Mouse (Mus musculus) forebrain, embryonic 12.5 days (tissue): ENCODE measurements around the gene Nr1d2. TPM values are rescaled to one million over a fixed set of nuclear protein-coding genes. Genes with fewer than 3 reads are reported as not detected.
"Not testable (repeated sequence)": the region's sequence is repeated elsewhere in the genome, so short reads cannot be mapped to it uniquely, and the experiment has no call there.

ENCODE experiments used
- ATAC-seq: fragments of 200-750 bp; cut with Nextera tagmentation; 2 replicates; pipeline ENCODE4 v1.8.0; 2017; ENCODE audit warnings: moderate TSS enrichment; ENCODE audit not compliant: low FRiP score
- H3K27ac ChIP-seq: fragments of 300-500 bp; sonication (generic); 2 replicates; pipeline ENCODE4 v1.5.1; 2016; ENCODE audit warnings: mild to moderate bottlenecking
- H3K27me3 ChIP-seq: fragments of 300-500 bp; sonication (generic); 2 replicates; pipeline ENCODE4 v1.6.1; 2016; ENCODE audit warnings: mild to moderate bottlenecking
- H3K36me3 ChIP-seq: fragments of 300-500 bp; sonication (generic); replicated peaks from 2 replicates; pipeline ENCODE4 v1.6.1; 2016; ENCODE audit warnings: mild to moderate bottlenecking
- H3K4me1 ChIP-seq: fragments of 300-500 bp; sonication (generic); 2 replicates; pipeline ENCODE4 v1.6.1; 2016
- H3K4me2 ChIP-seq: fragments of 300-500 bp; sonication (generic); 2 replicates; pipeline ENCODE4 v1.6.1; 2016; ENCODE audit warnings: mild to moderate bottlenecking, moderate library complexity
- H3K4me3 ChIP-seq: fragments of 300-500 bp; sonication (generic); replicated peaks from 2 replicates; pipeline ENCODE4 v1.5.1; 2016; ENCODE audit warnings: mild to moderate bottlenecking
- H3K9ac ChIP-seq: fragments of 300-500 bp; sonication (generic); 2 replicates; pipeline ENCODE4 v1.6.1; 2016; ENCODE audit warnings: mild to moderate bottlenecking
- H3K9me3 ChIP-seq: fragments of 300-500 bp; sonication (generic); 2 replicates; pipeline ENCODE4 v1.6.1; 2016
- WGBS: fragments of 180-500 bp; shearing (Covaris S2); methylation state at CpG from one replicate; pipeline ENCODE4 v1.1.7; 2016; 5-methylcytosine and 5-hydroxymethylcytosine counted together
- polyA plus RNA-seq: library from polyadenylated mRNA; unstranded; fragments of >200 nt; fragmentation: Nextera tagmentation; extraction: Ambion mirVana; gene quantifications from 2 replicates; pipeline ENCODE4 v1.2.1, GENCODE M21; 2016

The Nr1d2 gene
- 7.0 and 7.5 TPM in 2 replicates for polyA plus RNA-seq

DNA sequence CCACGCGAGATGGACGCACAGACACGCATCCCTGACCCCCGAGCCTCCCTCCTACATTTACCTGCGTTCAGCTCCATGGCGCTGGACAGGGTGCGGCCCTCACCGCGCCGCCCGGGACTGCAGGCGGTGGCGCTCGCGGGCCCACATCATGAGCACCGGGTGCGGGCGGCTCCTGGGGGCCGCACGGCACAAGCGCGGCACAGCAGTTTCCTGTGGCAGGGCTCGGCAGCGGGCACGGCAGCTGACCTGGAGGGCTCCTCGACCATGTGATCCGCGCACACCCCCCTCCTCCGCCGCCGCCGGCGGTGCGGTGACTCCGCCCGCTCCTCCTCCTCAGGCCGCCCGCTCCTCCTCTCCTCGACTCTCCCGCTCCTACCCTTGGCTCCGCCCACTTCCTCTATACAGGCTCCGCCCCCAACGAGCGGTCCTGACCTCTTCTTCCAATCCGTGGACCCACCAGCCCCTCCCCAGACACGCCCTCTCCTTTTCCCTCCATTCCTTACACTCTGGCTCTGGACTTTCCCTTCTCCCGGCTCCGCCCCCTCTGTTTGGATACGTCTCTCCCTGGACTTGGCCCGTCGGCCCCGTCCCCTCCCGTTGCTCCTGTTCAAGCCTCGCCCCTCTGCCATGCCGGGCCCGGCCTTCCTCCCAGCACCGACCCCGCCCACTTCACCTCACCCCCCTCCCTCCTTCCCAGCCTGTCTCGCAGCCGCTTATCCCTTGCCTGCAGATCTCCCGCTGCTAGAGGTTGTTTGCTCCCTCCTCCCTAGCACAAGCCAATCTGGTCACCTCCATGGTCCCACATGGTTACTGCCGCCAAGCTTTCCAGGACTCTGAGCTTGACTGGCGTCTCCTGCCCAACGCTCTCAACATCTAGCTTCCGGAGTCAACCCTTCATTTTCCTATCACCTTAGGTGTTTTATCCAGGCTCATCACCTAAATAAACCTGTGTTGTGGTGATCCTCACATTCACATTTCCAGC is at the start of gene Nr1d2:
Gene Nr1d2, minus strand, starts transcription at position 378 of the 982 bp plus-strand sequence.
- Histone ChIP-seq H3K9me3 (no peaks in the 10 kb centered on the region), H3K27ac (peak within 1 kb of the TSS; percentile 78), H3K36me3 (no peaks in the 10 kb centered on the region), H3K9ac (peak within 1 kb of the TSS; percentile 63), H3K4me3 (peak within 1 kb of the TSS; percentile 67), H3K4me2 (peak within 1 kb of the TSS; percentile 77), H3K4me1 (0 out of 2 replicates have a peak, but pooled peaks cover 2% of the 10 kb centered on the region), H3K27me3 (no peaks in the 10 kb centered on the region)
- WGBS: 1% methylated on average over 54 of the region's 66 CpGs
- peak; percentile 94 for ATAC-seq

- Histone ChIP-seq H3K27me3 (no peaks in the 10 kb centered on the region), H3K4me3 (no peak overlapping the region), H3K4me2 (no peak overlapping the region), H3K36me3 (peaks cover 4% of the 10 kb centered on the region; the same call in 1 of the 2 replicates), H3K9ac (no peak overlapping the region), H3K4me1 (no peaks in the 10 kb centered on the region), H3K27ac (no peak overlapping the region), H3K9me3 (no peaks in the 10 kb centered on the region)
- WGBS: 86% methylated on average over 2 of the region's 2 CpGs
- ATAC-seq: no peak
Measured at GRCm38 (mm10) chr14:18287391-18287790, 48.5 kb upstream of the Nr1d2 start.

DNA sequence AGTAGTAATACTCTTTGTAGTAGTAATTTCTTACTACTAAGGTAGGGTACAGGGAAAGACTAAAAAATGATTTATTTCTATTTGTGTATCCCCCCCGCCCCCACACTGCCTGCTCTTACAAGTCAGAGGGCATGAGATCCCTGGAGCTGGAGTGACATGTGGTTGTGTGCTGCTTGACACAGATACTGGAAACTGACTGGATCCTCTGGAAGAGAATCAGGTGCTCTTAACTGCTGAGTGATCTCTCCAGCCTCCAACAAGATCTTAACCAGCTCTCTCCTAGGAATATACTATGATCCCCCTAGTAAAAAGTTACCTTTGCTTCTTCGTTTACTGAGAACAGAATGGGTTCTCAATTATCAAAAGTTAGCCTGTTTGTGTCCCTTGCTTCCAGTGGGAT is 47.5 kb upstream of the Nr1d2 start:
- no peak overlapping the region for H3K9ac ChIP-seq
- H3K4me3 ChIP-seq: no peak overlapping the region
- no peaks in the 10 kb centered on the region for H3K4me1 ChIP-seq
- ATAC-seq: no peak
- no peaks in the 10 kb centered on the region for H3K27me3 ChIP-seq
- H3K36me3 ChIP-seq: peaks cover 11% of the 10 kb centered on the region; the same call in 1 of the 2 replicates
- WGBS: 93% methylated on average over 2 of the region's 2 CpGs
- no peak overlapping the region for H3K27ac ChIP-seq
- H3K4me2 ChIP-seq: no peak overlapping the region
- no peaks in the 10 kb centered on the region for H3K9me3 ChIP-seq

DNA sequence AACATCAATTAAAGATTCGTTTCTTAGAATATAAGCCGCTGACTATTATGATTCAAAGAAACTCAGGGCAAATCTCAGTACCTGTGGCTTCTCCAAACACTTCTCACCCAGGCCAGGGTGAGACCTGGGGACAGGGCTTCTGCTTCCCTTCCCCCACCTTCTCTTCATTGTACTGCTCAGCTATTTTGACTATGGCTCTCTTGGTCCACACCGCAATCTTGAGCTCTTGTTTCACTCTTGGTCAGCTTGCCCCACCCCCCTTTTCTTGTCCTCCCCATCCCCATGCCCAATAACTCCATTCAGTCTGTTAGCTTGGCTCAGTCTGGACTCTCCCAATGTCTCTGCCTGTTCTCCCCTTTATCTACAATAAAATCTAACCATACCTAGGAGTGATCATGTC is 46.5 kb upstream of the Nr1d2 start:
- Histone ChIP-seq H3K9ac (no peak overlapping the region), H3K4me3 (no peak overlapping the region), H3K4me1 (no peaks in the 10 kb centered on the region), H3K27ac (no peak overlapping the region), H3K4me2 (no peak overlapping the region), H3K27me3 (no peaks in the 10 kb centered on the region), H3K36me3 (peaks cover 11% of the 10 kb centered on the region; the same call in 1 of the 2 replicates), H3K9me3 (no peaks in the 10 kb centered on the region)
- no peak for ATAC-seq
- WGBS: 84% methylated on average over 3 of the region's 3 CpGs

GRCm38 (mm10) chr14:18284581-18284980 is 45.7 kb upstream of the Nr1d2 start:
- Histone ChIP-seq H3K4me2 (no peak overlapping the region), H3K27me3 (no peaks in the 10 kb centered on the region), H3K9ac (no peak overlapping the region), H3K36me3 (peaks cover 16% of the 10 kb centered on the region), H3K9me3 (no peaks in the 10 kb centered on the region), H3K27ac (no peak overlapping the region), H3K4me1 (no peaks in the 10 kb centered on the region), H3K4me3 (no peak overlapping the region)
- ATAC-seq: no peak
- 85% methylated on average over 2 of the region's 2 CpGs for WGBS

DNA sequence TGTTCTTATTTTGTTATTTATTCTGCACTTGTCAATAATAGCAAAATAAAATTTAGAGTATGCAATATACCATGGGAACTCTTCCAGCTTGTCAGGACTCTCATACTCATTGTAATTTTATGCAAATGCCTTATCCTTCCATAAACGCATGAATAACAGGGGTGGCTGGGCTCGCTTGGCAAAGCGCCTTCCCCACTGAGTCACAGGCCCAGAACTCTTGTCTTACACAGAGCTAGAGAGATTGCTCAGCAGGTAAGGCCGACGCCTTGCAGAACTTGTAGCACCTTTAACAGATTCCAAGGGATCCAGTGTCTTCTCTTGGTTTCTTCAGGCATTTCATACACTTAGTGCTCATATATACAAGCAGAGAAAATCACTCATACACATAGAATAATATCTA is 41.4 kb upstream of the Nr1d2 start:
- no peak overlapping the region for H3K9ac ChIP-seq
- H3K36me3 ChIP-seq: peaks cover 40% of the 10 kb centered on the region
- ATAC-seq: no peak
- no peak overlapping the region for H3K4me2 ChIP-seq
- H3K27me3 ChIP-seq: no peaks in the 10 kb centered on the region
- no peaks in the 10 kb centered on the region for H3K9me3 ChIP-seq
- H3K4me3 ChIP-seq: no peak overlapping the region
- WGBS: 87% methylated on average over 5 of the region's 5 CpGs
- H3K4me1 ChIP-seq: no peaks in the 10 kb centered on the region
- no peak overlapping the region for H3K27ac ChIP-seq

DNA sequence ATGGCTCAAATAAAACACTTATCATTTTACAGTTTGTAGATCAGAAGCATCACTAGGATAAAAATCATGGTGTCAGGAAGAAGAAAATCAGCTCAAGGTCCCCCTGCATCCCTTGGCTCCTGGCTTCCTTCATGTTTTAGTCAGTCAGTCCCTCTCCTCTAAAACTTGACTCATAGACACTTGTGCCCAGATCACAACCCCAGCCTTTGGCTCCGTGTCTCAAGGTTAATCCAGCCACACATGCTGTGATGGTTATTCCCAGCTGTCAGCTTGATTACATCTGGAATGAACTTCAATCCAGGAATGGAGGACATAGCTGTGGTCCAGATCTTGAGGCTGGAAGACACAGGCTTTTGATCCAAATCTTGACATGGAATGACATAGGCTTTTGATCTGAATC is 35.6 kb upstream of the Nr1d2 start:
- Histone ChIP-seq H3K9ac (no peak overlapping the region), H3K4me3 (no peak overlapping the region), H3K36me3 (peaks cover 24% of the 10 kb centered on the region), H3K27me3 (no peaks in the 10 kb centered on the region), H3K4me1 (peaks cover 10% of the 10 kb centered on the region), H3K27ac (no peak overlapping the region), H3K4me2 (no peak overlapping the region), H3K9me3 (no peaks in the 10 kb centered on the region)
- 83% methylated on average over 1 of the region's 1 CpGs for WGBS
- ATAC-seq: no peak

DNA sequence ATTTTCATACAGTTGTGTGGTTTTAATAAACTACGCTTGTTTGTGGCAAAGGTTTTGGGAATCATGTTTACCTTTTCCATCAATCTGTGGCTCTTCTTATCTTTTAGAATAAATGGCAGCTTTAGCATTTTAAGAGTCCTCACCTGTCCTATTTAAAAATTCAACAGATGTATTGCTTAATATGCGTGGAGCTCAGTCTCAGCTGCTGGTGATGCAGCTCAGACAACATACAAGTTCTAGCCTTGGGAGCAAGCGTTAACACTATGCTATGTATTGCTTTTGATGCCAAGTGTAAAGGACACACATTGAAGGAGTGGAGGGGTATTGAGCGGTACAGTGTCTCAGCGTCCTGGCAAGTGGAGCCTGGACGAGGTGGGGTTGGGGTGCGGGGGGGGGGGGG is 32.7 kb upstream of the Nr1d2 start:
- Histone ChIP-seq H3K36me3 (peaks cover 20% of the 10 kb centered on the region), H3K4me1 (peaks cover 18% of the 10 kb centered on the region), H3K4me3 (peak overlapping the region; percentile 78), H3K27ac (no peak overlapping the region), H3K9me3 (no peaks in the 10 kb centered on the region), H3K27me3 (no peaks in the 10 kb centered on the region), H3K4me2 (peak overlapping the region; percentile 60), H3K9ac (peak overlapping the region; percentile 71)
- 15% methylated on average over 6 of the region's 7 CpGs for WGBS
- no peak for ATAC-seq

DNA sequence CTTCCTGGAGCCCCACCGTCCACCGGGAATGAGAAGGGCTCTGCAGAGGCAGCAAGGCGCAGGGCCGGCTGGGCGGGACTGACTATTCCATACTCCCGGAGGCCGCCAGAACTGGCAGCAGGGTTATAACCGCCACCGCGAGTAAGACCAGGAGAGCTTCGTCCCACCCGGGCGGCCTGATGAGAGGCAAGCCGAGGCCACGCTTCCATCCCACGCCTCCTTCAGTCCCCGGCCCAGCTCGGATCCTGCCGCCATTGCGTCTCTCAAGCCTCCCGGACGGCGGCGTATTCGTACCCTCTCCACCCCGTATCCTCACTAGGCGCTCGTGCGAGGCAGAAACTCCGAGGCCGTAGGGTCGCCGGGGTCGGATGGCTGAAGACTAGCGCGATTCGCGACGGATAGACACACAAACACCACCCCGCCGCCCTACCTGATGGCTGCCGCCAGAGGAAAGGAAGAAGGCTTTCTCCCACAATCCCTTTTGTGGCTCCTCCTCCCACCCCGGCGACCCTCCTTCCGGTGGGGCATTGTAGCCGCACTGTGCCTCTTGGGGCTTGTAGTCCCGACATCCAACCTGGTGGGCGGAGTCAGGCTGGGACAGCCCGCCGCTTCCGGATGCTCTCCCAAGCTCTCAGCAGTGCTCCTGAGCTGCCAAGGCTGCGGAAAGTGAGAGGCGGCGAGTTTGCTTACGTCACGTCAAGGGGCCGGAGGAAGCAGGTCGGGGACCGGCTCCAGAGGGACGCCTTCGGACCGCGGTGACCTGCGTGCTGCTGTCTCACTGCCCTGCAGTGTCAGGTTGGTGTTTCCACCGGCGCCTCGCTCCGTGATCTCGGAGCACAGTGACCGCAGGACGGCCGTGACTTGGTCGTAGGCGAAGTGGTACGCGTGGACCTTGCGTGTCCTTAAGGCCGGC is 31.9 kb upstream of the Nr1d2 start, which contains the start of the genes Nkiras1 and Rpl15:
Gene Nkiras1, plus strand, starts transcription at position 608 of the 913 bp plus-strand sequence.
Gene Rpl15, minus strand, starts transcription at position 863 of the 913 bp plus-strand sequence.
- H3K27ac ChIP-seq: peak within 1 kb of the TSS; percentile 70
- H3K4me2 ChIP-seq: peak within 1 kb of the TSS; percentile 72
- peak within 1 kb of the TSS; percentile 78 for H3K4me3 ChIP-seq
- H3K27me3 ChIP-seq: no peaks in the 10 kb centered on the region
- no peaks in the 10 kb centered on the region for H3K9me3 ChIP-seq
- peak; percentile 99 for ATAC-seq
- peak within 1 kb of the TSS; percentile 97 for H3K9ac ChIP-seq
- peaks cover 18% of the 10 kb centered on the region for H3K4me1 ChIP-seq
- WGBS: under 1% methylated on average over 78 of the region's 78 CpGs
- H3K36me3 ChIP-seq: peaks cover 22% of the 10 kb centered on the region

- 2% methylated on average over 24 of the region's 24 CpGs for WGBS
- ATAC-seq: not testable (repeated sequence)
- peaks cover 24% of the 10 kb centered on the region for H3K36me3 ChIP-seq
Measured at GRCm38 (mm10) chr14:18269947-18270528, 31.1 kb upstream of the Nr1d2 start.

DNA sequence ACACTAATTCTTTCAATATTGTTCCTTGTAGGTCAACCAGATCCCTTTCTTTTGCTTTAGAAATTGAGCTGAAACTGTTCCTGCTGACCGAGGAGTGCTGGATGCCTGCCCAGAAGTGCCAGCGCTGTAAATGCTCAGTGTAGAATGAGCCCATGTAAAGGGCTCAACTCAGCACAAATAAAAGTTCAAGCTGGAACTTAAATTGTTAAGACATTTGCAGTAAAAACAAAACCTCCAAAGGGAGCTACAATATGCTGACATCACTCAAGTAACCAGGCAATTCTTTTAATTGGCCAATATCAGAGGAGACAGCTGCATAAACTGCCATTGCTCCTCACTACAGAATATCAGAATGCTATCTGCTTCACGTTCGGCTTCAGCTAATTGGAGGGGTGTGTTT is 24.5 kb upstream of the Nr1d2 start:
- Histone ChIP-seq H3K9me3 (0 out of 2 replicates have a peak, but pooled peaks cover 2% of the 10 kb centered on the region), H3K9ac (no peak overlapping the region), H3K36me3 (peaks cover 20% of the 10 kb centered on the region), H3K4me2 (no peak overlapping the region), H3K27me3 (no peaks in the 10 kb centered on the region), H3K4me3 (no peak overlapping the region), H3K27ac (peak overlapping the region; percentile 65; the same call in 1 of the 2 replicates), H3K4me1 (peaks cover 11% of the 10 kb centered on the region)
- WGBS: 37% methylated on average over 4 of the region's 4 CpGs
- ATAC-seq: peak; percentile 85

More at GRCm38 (mm10) chr14:18269947-18270528, 31.1 kb upstream of the Nr1d2 start:
- H3K9me3 ChIP-seq, H3K27me3 ChIP-seq: not testable (repeated sequence)
- peaks cover 18% of the 10 kb centered on the region for H3K4me1 ChIP-seq
- H3K4me3 ChIP-seq: peak overlapping the region; percentile 78
- peak overlapping the region; percentile 72 for H3K4me2 ChIP-seq
- H3K9ac ChIP-seq: peak overlapping the region; percentile 97
- peak overlapping the region; percentile 70 for H3K27ac ChIP-seq
